Mouse (Mus musculus) testis, adult 2 months (tissue): ENCODE data around the gene Sdc4. TPM values are rescaled to one million over a fixed set of nuclear protein-coding genes. Genes with fewer than 3 reads are reported as not detected.
A peak's percentile ranks its signal among the peaks of the same experiment; 100 is the strongest.

Source experiments
- H3K27ac ChIP-seq: fragments of 200-500 bp; 2 replicates; pipeline ENCODE4 v1.5.1; 2012; ENCODE audit warnings: low read depth, low read length; ENCODE audit not compliant: control insufficient read depth, insufficient read depth
- H3K27me3 ChIP-seq: fragments of 200-500 bp; 2 replicates; pipeline ENCODE4 v1.6.1; 2012; ENCODE audit warnings: mild to moderate bottlenecking, low read length, moderate library complexity; ENCODE audit not compliant: control insufficient read depth, insufficient read depth
- H3K36me3 ChIP-seq: fragments of 200-500 bp; 2 replicates; pipeline ENCODE4 v1.6.1; 2012; ENCODE audit warnings: mild to moderate bottlenecking, low read length; ENCODE audit not compliant: control insufficient read depth, insufficient read depth
- H3K4me1 ChIP-seq: fragments of 200-500 bp; 2 replicates; pipeline ENCODE4 v1.6.1; 2012; ENCODE audit warnings: low read length; ENCODE audit not compliant: control insufficient read depth, insufficient read depth
- H3K4me3 ChIP-seq: fragments of 200-500 bp; 2 replicates; pipeline ENCODE4 v1.5.1; 2012; ENCODE audit warnings: low read depth, mild to moderate bottlenecking, low read length, moderate library complexity, mixed read lengths; ENCODE audit not compliant: control insufficient read depth
- CTCF ChIP-seq: fragments of 200-500 bp; IDR thresholded peaks from 2 replicates; pipeline ENCODE4 v1.5.1; 2012; ENCODE audit warnings: low read depth, mild to moderate bottlenecking, inconsistent platforms, low read length, moderate library complexity; ENCODE audit not compliant: control insufficient read depth, insufficient read depth, insufficient replicate concordance
- POLR2A ChIP-seq: fragments of 200-500 bp; IDR thresholded peaks from 2 replicates; pipeline ENCODE4 v1.6.1; 2012; ENCODE audit warnings: low read depth, mild to moderate bottlenecking, inconsistent platforms, low read length, moderate library complexity; ENCODE audit not compliant: control insufficient read depth
- polyA plus RNA-seq: library from polyadenylated mRNA; depleted of rRNA; stranded (reverse); fragments of >200 nt; gene quantifications from 2 replicates; pipeline ENCODE4 v1.2.3, GENCODE M21; 2012

Gene Sdc4
- polyA plus RNA-seq, 1 experiment, result 16.6 TPM

DNA sequence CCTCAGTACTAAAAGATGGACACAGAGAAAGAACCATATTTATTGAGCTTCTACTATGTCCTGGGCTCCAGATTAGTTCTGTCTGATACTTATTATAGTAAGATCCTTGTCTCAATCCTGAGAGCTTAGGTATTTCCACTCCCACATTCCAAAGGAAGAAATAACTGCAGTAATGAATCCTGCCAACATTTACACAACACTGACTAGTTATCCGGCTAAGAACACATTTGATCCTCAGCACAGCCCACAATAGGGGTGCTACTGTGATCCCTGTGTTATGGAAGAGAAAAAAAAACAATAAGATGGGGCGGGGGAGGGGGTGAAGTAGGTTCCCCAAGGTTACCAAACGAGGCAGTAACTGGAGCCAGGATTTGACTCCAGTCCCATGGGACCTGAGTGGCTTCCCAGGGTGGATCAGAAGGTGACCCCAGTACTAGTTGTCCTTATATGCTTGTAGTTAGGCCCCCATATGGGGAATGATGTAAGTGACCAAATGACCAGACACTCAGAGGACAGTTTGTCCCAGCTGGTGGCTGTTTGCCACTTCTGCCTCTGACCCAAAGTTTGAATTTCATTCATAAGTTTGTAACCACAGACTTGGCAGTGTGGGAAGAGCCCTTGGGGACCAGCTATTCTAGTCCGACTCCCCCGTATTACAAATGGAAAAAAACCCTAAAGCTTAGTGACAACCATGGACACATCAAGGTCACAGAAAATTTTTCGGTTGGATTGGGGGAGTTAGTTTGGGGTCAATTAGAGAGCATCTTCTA lies 11.9 kb upstream of the Sdc4 start:
- no peak for TF ChIP-seq CTCF
- Histone ChIP-seq H3K4me3 (no peak overlapping the region), H3K27me3 (no peaks in the 10 kb centered on the region), H3K36me3 (no peaks in the 10 kb centered on the region), H3K27ac (peak overlapping the region; percentile 58; the same call in 1 of the 2 replicates), H3K4me1 (peaks cover 6% of the 10 kb centered on the region)

DNA sequence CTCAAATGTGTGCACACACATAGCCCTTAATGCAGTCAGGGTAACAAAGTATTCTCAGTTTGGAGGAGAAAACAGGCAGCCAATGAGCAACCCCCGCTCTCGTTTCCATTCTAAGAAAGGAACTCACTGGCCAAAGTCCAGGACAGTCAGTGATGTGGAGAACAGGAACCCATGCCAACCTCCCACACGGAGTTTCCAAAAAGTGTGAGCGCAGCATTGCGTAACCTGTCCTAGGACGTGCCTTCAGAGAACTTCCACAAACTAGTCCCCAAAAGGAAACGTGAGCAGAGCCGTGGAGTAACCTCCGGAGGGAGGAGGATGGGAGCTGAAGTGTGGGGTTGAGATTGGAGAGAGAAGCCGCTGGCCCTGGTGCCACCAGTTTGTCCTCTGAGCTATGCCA lies 11.2 kb upstream of the Sdc4 start:
- Histone ChIP-seq H3K27ac (peak overlapping the region; percentile 58), H3K4me1 (peaks cover 6% of the 10 kb centered on the region), H3K36me3 (no peaks in the 10 kb centered on the region), H3K27me3 (no peaks in the 10 kb centered on the region), H3K4me3 (no peak overlapping the region)
- TF ChIP-seq CTCF, result no peak
- no peak for TF ChIP-seq POLR2A

DNA sequence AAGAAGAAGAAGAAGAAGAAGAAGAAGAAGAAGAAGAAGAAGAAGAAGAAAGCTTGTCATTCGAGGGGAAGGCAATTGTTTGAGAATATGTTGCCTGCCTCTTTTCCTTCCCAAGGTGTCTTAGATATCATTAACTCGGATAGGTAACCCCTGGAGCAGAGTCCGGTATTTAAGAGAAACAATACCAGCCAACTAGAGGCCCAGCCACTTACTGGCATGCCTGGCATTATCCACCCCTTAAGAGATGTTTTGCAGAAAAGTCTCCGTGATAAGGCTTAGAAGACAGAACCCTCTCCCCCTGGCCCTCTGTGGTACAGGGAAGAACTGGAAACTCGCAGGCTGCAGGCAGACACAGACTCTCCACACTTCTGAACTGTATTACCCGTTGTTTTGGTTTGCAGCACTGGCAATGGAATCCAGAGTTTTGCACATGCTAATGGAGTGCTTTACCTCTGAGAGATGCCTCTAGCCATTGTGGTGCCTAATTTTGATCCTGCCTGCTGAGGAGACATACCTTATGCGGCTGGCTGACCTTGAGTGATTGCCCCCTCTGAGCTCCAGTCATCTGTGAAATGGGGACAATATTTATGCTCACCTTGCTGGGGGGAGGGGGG lies 10.3 kb upstream of the Sdc4 start:
- no peak overlapping the region for H3K27ac ChIP-seq
- H3K4me1 ChIP-seq, result peaks cover 6% of the 10 kb centered on the region

DNA sequence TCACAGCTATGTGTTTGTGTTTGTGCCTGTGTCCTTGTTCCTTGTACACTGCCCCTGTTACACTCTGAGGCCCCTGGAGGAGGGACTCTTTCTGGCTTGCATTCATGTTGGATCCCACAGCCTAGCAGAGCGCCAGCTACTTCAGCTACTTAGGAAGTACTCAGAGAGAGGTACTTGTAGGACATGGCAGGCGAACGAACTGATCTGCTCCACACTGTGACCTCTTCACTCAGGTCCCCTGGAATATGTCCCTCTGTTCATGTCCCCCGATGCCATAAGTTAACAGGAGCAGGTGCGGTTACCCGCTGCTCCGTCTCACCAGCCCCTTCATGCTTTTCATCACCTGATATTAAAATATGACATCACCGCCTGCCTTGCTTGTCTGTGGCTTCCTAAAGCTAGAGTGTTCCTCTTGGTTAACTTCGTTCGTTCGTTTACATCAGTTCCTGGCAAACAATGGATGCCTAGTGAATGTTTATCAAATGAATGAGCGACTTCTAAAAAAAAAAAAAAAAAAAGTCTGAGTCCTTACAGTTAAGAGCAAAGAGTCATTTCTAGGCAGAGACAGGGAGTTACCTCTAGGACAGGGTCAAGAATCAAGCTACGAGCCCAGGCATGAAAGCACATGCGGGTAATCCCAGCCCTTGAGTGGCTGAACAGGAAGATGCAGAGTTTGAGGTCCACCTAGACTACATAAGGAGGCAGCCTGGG lies 9.5 kb upstream of the Sdc4 start:
- no peaks in the 10 kb centered on the region for H3K27me3 ChIP-seq
- H3K4me1 ChIP-seq, result peaks cover 6% of the 10 kb centered on the region
- no peak overlapping the region for H3K4me3 ChIP-seq
- no peak overlapping the region for H3K27ac ChIP-seq
- no peaks in the 10 kb centered on the region for H3K36me3 ChIP-seq
- TF ChIP-seq POLR2A (no peak), CTCF (no peak)

More for the DNA sequence above, 10.3 kb upstream of the Sdc4 start:
- no peaks in the 10 kb centered on the region for H3K36me3 ChIP-seq
- H3K4me3 ChIP-seq, result no peak overlapping the region
- no peaks in the 10 kb centered on the region for H3K27me3 ChIP-seq
- TF ChIP-seq POLR2A, result no peak
- TF ChIP-seq CTCF, result no peak

DNA sequence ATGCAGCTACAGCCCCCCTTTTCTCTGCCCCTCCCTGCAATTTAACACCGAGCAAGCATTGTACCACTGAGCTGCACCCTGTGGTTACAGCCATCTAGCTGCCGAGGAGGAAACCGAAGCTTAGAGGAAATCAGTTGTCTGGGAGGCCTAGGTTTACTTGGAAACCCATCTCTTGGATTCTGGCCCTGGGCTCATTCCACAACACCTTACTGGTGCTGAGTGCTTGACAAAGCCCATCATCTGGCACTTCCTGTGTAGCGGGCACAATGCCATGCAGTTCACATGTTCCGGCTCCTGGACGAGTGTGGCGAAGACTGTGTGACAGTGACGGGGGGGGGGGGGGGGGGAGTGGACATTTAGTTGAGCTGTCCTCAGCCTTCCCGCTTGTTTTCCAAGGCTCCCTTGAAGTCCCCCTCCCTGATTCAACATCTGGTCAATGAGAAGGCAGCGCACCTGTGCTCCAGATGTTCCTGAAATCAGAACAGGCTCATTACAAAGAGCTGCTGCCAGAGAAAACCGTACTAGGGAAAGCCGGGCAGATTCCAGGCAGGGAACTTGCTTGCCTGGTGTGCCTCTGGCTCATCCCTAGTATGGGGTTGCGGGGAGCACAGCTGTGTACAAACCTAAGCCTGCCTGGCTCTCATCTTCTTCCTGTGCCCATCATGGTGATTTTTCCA lies 8.5 kb upstream of the Sdc4 start:
- no peak overlapping the region for H3K27ac ChIP-seq

DNA sequence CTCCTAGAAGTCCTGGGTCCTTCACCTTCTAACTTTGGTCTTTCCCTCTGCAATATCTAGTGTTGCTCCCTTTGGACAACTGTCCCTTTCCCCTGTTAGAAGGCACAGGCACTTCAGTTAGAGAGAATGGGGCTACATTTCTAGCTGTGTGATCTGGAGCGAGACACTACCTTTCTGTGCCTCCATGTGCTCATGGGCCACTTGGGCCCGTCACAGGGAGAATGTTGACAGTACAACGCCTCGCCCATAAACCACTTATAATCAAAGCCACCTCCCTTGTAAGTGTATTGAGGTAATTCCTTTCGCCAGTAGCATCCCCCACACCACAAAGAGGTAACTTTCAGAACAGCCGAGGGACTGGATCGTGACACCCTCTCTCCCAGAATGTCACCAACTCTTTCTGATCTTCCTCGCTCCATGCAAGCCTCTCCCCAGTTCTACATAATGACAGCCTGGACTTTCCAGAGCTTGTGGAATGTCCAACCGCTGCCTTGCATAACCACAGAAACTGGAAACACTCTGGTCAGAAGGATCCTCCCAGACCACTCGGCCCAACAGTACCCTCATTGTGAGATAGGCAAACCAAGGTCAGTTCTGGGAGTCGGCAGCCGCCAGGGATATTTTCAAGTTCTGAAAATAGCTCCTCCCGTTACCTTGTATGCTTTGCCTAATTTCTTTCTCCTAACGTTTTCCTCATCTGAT lies 5.8 kb upstream of the Sdc4 start:
- TF ChIP-seq CTCF (no peak), POLR2A (no peak)
- Histone ChIP-seq H3K27me3 (no peaks in the 10 kb centered on the region), H3K27ac (peak overlapping the region; percentile 9), H3K36me3 (no peaks in the 10 kb centered on the region), H3K4me3 (no peak overlapping the region), H3K4me1 (no peaks in the 10 kb centered on the region)

More for the DNA sequence above, 8.5 kb upstream of the Sdc4 start:
- Histone ChIP-seq H3K4me1 (peaks cover 6% of the 10 kb centered on the region), H3K4me3 (no peak overlapping the region), H3K27me3 (no peaks in the 10 kb centered on the region), H3K36me3 (no peaks in the 10 kb centered on the region)
- TF ChIP-seq POLR2A (no peak), CTCF (no peak)

DNA sequence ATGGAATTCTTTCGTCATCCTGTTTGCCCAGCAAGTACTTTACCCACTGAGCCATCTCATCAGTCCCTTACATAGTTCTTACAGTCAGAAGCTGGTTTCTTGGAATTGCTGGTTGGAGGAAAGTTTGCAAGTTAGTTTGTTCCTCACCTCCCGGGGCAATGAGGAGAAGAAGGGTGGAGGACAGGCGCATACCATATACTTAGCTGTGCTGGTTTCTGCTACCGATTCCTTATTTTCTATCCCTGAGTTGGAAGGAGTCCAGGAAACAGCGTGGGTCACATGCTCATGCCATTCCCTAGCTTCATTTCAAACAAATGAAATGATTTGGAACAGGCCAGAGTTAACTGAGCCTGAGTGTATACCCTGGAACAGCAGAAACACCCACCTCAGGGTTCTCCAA lies 5.2 kb upstream of the Sdc4 start:
- TF ChIP-seq CTCF (no peak), POLR2A (no peak)
- no peaks in the 10 kb centered on the region for H3K36me3 ChIP-seq
- no peaks in the 10 kb centered on the region for H3K27me3 ChIP-seq
- no peak overlapping the region for H3K4me3 ChIP-seq
- H3K27ac ChIP-seq, result peak overlapping the region; percentile 36; the same call in 1 of the 2 replicates
- no peaks in the 10 kb centered on the region for H3K4me1 ChIP-seq
